Mouse (Mus musculus) mammary gland, adult 2 months (tissue): ENCODE data around the gene Esp34. TPM values are rescaled to one million over a fixed set of nuclear protein-coding genes. Genes with fewer than 3 reads are reported as not detected.

ENCODE experiments used
- polyA plus RNA-seq: library from polyadenylated mRNA; depleted of rRNA; stranded (reverse); fragments of >200 nt; gene quantifications from 2 replicates; pipeline ENCODE4 v1.2.3, GENCODE M21; 2012; ENCODE audit warnings: low replicate concordance; rRNA removed

Gene Esp34
- polyA plus RNA-seq = not detected in 2 replicates

DNA sequence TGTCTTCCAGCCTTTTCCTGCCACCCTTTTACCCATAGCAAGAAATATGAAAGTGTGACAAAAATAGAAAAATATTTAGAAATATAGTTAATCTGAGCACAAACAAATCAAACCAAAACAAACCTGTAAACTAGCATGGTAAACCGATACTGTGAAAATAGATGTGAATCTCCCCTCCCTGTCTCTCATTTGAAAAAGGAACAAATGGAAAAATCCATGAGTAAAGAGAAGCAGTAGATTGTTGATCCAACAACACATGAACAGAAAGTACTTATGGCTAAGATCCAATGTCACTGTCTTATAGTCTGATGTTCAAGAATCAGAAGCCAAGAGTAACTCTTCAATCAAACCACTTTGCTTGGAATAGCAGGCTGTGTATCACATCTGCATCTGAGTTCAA, at the start of gene Esp34:
Esp34 (plus strand) TSS at position 301 of the 400 bp plus-strand sequence.

Other genes with a start within 250 kb of the Esp34 start
- gene Olfr137, start 246.6 kb upstream of the Esp34 start, polyA plus RNA-seq = not detected in 2 replicates
- not detected in 2 replicates for gene Olfr136, start 224.4 kb upstream of the Esp34 start, polyA plus RNA-seq
- gene Esp36, start 134.0 kb upstream of the Esp34 start, polyA plus RNA-seq = not detected in 2 replicates
- gene Esp31, start 85.3 kb downstream of the Esp34 start, polyA plus RNA-seq = not detected in 2 replicates